Mouse (Mus musculus): Measurements from ENCODE around the gene Tmem117.

GRCm38 (mm10) chr15:94894086-94894485 lies 265.1 kb downstream of the Tmem117 start:
- TF ChIP-seq CTCF (IDR thresholded peaks at IDR 0.05; ENCODE audit: insufficient read depth, low read length) (no peak), POLR2A (IDR thresholded peaks at IDR 0.05; ENCODE audit: borderline replicate concordance, extremely low read depth, low read depth, low read length) (no peak)
